Mouse (Mus musculus) forebrain, embryonic 12.5 days (tissue): Measurements from ENCODE around the gene Ss18l2. TPM values are rescaled to one million over a fixed set of nuclear protein-coding genes. Genes with fewer than 3 reads are reported as not detected.

ENCODE experiments used
- ATAC-seq: fragments of 200-750 bp; cut with Nextera tagmentation; 2 replicates; pipeline ENCODE4 v1.8.0; 2017; ENCODE audit warnings: moderate TSS enrichment; ENCODE audit not compliant: low FRiP score
- H3K27ac ChIP-seq: fragments of 300-500 bp; sonication (generic); 2 replicates; pipeline ENCODE4 v1.5.1; 2016; ENCODE audit warnings: mild to moderate bottlenecking
- H3K27me3 ChIP-seq: fragments of 300-500 bp; sonication (generic); 2 replicates; pipeline ENCODE4 v1.6.1; 2016; ENCODE audit warnings: mild to moderate bottlenecking
- H3K36me3 ChIP-seq: fragments of 300-500 bp; sonication (generic); replicated peaks from 2 replicates; pipeline ENCODE4 v1.6.1; 2016; ENCODE audit warnings: mild to moderate bottlenecking
- H3K4me1 ChIP-seq: fragments of 300-500 bp; sonication (generic); 2 replicates; pipeline ENCODE4 v1.6.1; 2016
- H3K4me2 ChIP-seq: fragments of 300-500 bp; sonication (generic); 2 replicates; pipeline ENCODE4 v1.6.1; 2016; ENCODE audit warnings: mild to moderate bottlenecking, moderate library complexity
- H3K4me3 ChIP-seq: fragments of 300-500 bp; sonication (generic); replicated peaks from 2 replicates; pipeline ENCODE4 v1.5.1; 2016; ENCODE audit warnings: mild to moderate bottlenecking
- H3K9ac ChIP-seq: fragments of 300-500 bp; sonication (generic); 2 replicates; pipeline ENCODE4 v1.6.1; 2016; ENCODE audit warnings: mild to moderate bottlenecking
- H3K9me3 ChIP-seq: fragments of 300-500 bp; sonication (generic); 2 replicates; pipeline ENCODE4 v1.6.1; 2016
- WGBS: fragments of 180-500 bp; shearing (Covaris S2); methylation state at CpG from one replicate; pipeline ENCODE4 v1.1.7; 2016; 5-methylcytosine and 5-hydroxymethylcytosine counted together
- polyA plus RNA-seq: library from polyadenylated mRNA; unstranded; fragments of >200 nt; fragmentation: Nextera tagmentation; extraction: Ambion mirVana; gene quantifications from 2 replicates; pipeline ENCODE4 v1.2.1, GENCODE M21; 2016

Ss18l2 gene
- polyA plus RNA-seq, 1 experiment from 2014 or later: 104 TPM

GRCm38 (mm10) chr9:121741168-121741567 lies 31.0 kb downstream of the Ss18l2 start:
- Histone ChIP-seq H3K9me3 (no peaks in the 10 kb centered on the region), H3K4me2 (no peak overlapping the region), H3K27me3 (no peaks in the 10 kb centered on the region), H3K9ac (no peak overlapping the region), H3K36me3 (peaks cover 50% of the 10 kb centered on the region), H3K4me1 (no peaks in the 10 kb centered on the region), H3K27ac (no peak overlapping the region), H3K4me3 (no peak overlapping the region)
- WGBS: 95% methylated on average over 3 of the region's 3 CpGs
- no peak for ATAC-seq

- Histone ChIP-seq H3K4me2 (no peak overlapping the region), H3K9ac (no peak overlapping the region), H3K9me3 (no peaks in the 10 kb centered on the region), H3K36me3 (peaks cover 75% of the 10 kb centered on the region), H3K27ac (no peak overlapping the region), H3K27me3 (no peaks in the 10 kb centered on the region), H3K4me3 (no peak overlapping the region), H3K4me1 (no peaks in the 10 kb centered on the region)
- 91% methylated on average over 8 of the region's 8 CpGs for WGBS
- ATAC-seq: no peak
These were observed 33.9 kb downstream of the Ss18l2 start for GRCm38 (mm10) chr9:121744051-121744450.

- Histone ChIP-seq H3K4me1 (peaks cover 4% of the 10 kb centered on the region), H3K4me2 (no peak overlapping the region), H3K9ac (no peak overlapping the region), H3K36me3 (peaks cover 87% of the 10 kb centered on the region), H3K4me3 (no peak overlapping the region), H3K27me3 (no peaks in the 10 kb centered on the region), H3K9me3 (no peaks in the 10 kb centered on the region), H3K27ac (no peak overlapping the region)
- 96% methylated on average over 9 of the region's 9 CpGs for WGBS
- ATAC-seq: no peak
These were observed 42.6 kb downstream of the Ss18l2 start for GRCm38 (mm10) chr9:121752774-121753173.

GRCm38 (mm10) chr9:121754624-121755023 lies 44.5 kb downstream of the Ss18l2 start:
- 88% methylated on average over 3 of the region's 3 CpGs for WGBS
- no peaks in the 10 kb centered on the region for H3K27me3 ChIP-seq
- H3K36me3 ChIP-seq: peaks cover 68% of the 10 kb centered on the region
- no peak for ATAC-seq
- no peak overlapping the region for H3K4me2 ChIP-seq
- no peak overlapping the region for H3K27ac ChIP-seq
- H3K9ac ChIP-seq: no peak overlapping the region
- no peaks in the 10 kb centered on the region for H3K9me3 ChIP-seq
- peaks cover 19% of the 10 kb centered on the region for H3K4me1 ChIP-seq
- no peak overlapping the region for H3K4me3 ChIP-seq

GRCm38 (mm10) chr9:121756785-121757184 lies 46.7 kb downstream of the Ss18l2 start:
- ATAC-seq: no peak
- Histone ChIP-seq H3K27me3 (no peaks in the 10 kb centered on the region), H3K4me2 (no peak overlapping the region), H3K9me3 (no peaks in the 10 kb centered on the region), H3K4me1 (peaks cover 34% of the 10 kb centered on the region), H3K27ac (no peak overlapping the region), H3K4me3 (no peak overlapping the region), H3K36me3 (peaks cover 47% of the 10 kb centered on the region), H3K9ac (no peak overlapping the region)
- 87% methylated on average over 3 of the region's 3 CpGs for WGBS

GRCm38 (mm10) chr9:121757432-121757831 lies 47.3 kb downstream of the Ss18l2 start:
- H3K9me3 ChIP-seq: no peaks in the 10 kb centered on the region
- no peak overlapping the region for H3K4me2 ChIP-seq
- no peak for ATAC-seq
- no peak overlapping the region for H3K9ac ChIP-seq
- no peaks in the 10 kb centered on the region for H3K27me3 ChIP-seq
- 76% methylated on average over 3 of the region's 3 CpGs for WGBS
- no peak overlapping the region for H3K27ac ChIP-seq
- no peak overlapping the region for H3K4me3 ChIP-seq
- peaks cover 42% of the 10 kb centered on the region for H3K36me3 ChIP-seq
- peaks cover 40% of the 10 kb centered on the region for H3K4me1 ChIP-seq

- Histone ChIP-seq H3K27me3 (no peaks in the 10 kb centered on the region), H3K9me3 (no peaks in the 10 kb centered on the region), H3K4me3 (peak overlapping the region; percentile 84), H3K9ac (0 out of 2 replicates have a peak overlapping the region, but pooled peaks have one; percentile 94), H3K36me3 (peaks cover 43% of the 10 kb centered on the region), H3K4me1 (peaks cover 40% of the 10 kb centered on the region), H3K27ac (no peak overlapping the region), H3K4me2 (peak overlapping the region; percentile 97)
- no peak for ATAC-seq
- WGBS: 55% methylated on average over 10 of the region's 10 CpGs
These were observed 48.0 kb downstream of the Ss18l2 start for GRCm38 (mm10) chr9:121757835-121758814.

- Histone ChIP-seq H3K9me3 (no peaks in the 10 kb centered on the region), H3K9ac (peak within 1 kb of the TSS; percentile 94), H3K36me3 (peaks cover 44% of the 10 kb centered on the region), H3K27me3 (no peaks in the 10 kb centered on the region), H3K27ac (peak within 1 kb of the TSS; percentile 94), H3K4me3 (peak within 1 kb of the TSS; percentile 84), H3K4me1 (peaks cover 40% of the 10 kb centered on the region), H3K4me2 (peak within 1 kb of the TSS; percentile 97)
- under 1% methylated on average over 75 of the region's 97 CpGs for WGBS
- ATAC-seq: peak; percentile 88
These were observed 49.3 kb downstream of the Ss18l2 start, which contains the start of gene Zfp651 for GRCm38 (mm10) chr9:121759091-121760081. Gene Zfp651 (plus strand): TSS chr9:121759330.

- peaks cover 44% of the 10 kb centered on the region for H3K36me3 ChIP-seq
- peak overlapping the region; percentile 94 for H3K27ac ChIP-seq
- ATAC-seq: peak; percentile 58
- no peaks in the 10 kb centered on the region for H3K9me3 ChIP-seq
- H3K4me1 ChIP-seq: peaks cover 40% of the 10 kb centered on the region
- H3K9ac ChIP-seq: peak overlapping the region; percentile 94
- H3K4me3 ChIP-seq: peak overlapping the region; percentile 84
- WGBS: 2% methylated on average over 43 of the region's 43 CpGs
- peak overlapping the region; percentile 97 for H3K4me2 ChIP-seq
- H3K27me3 ChIP-seq: no peaks in the 10 kb centered on the region
These were observed 50.4 kb downstream of the Ss18l2 start for GRCm38 (mm10) chr9:121760271-121761090.

- peak overlapping the region; percentile 97 for H3K4me2 ChIP-seq
- peak overlapping the region; percentile 94 for H3K9ac ChIP-seq
- no peaks in the 10 kb centered on the region for H3K27me3 ChIP-seq
- peak overlapping the region; percentile 84 for H3K4me3 ChIP-seq
- H3K27ac ChIP-seq: peak overlapping the region; percentile 94; the same call in 1 of the 2 replicates
- peaks cover 40% of the 10 kb centered on the region for H3K4me1 ChIP-seq
- H3K36me3 ChIP-seq: peaks cover 44% of the 10 kb centered on the region
- 60% methylated on average over 10 of the region's 10 CpGs for WGBS
- ATAC-seq: no peak
- no peaks in the 10 kb centered on the region for H3K9me3 ChIP-seq
These were observed 51.0 kb downstream of the Ss18l2 start for GRCm38 (mm10) chr9:121761091-121761665.

- no peak overlapping the region for H3K4me3 ChIP-seq
- H3K27me3 ChIP-seq: no peaks in the 10 kb centered on the region
- WGBS: 85% methylated on average over 8 of the region's 8 CpGs
- H3K9me3 ChIP-seq: no peaks in the 10 kb centered on the region
- ATAC-seq: no peak
- peaks cover 40% of the 10 kb centered on the region for H3K4me1 ChIP-seq
- peaks cover 45% of the 10 kb centered on the region for H3K36me3 ChIP-seq
- H3K9ac ChIP-seq: no peak overlapping the region
- peak overlapping the region; percentile 97; the same call in 1 of the 2 replicates for H3K4me2 ChIP-seq
- no peak overlapping the region for H3K27ac ChIP-seq
These were observed 51.7 kb downstream of the Ss18l2 start for GRCm38 (mm10) chr9:121761787-121762186.
